Mouse (Mus musculus) T-helper 2 cell (primary cell): ENCODE measurements around the gene Btbd2.
"Not testable (repeated sequence)": the region's sequence is repeated elsewhere in the genome, so short reads cannot be mapped to it uniquely, and the experiment has no call there.

Source experiments
- in situ Hi-C: fragments of 300-600 bp; cut with MboI, MseI; formaldehyde crosslinking; loops from one replicate; pipeline ENCODE4 v1.15.1; 2025; ENCODE audit warnings: high pct_unique_total_duplicates

The Btbd2 gene

GRCm38 (mm10) chr10:80650392-80650791 lies 6.5 kb downstream of the Btbd2 start:
- in situ Hi-C loops = no loop called here

GRCm38 (mm10) chr10:80649910-80650309 lies 7.0 kb downstream of the Btbd2 start:
- in situ Hi-C loops = not testable (repeated sequence)

GRCm38 (mm10) chr10:80646936-80647335 lies 9.9 kb downstream of the Btbd2 start:
- in situ Hi-C loops = no loop called here

DNA sequence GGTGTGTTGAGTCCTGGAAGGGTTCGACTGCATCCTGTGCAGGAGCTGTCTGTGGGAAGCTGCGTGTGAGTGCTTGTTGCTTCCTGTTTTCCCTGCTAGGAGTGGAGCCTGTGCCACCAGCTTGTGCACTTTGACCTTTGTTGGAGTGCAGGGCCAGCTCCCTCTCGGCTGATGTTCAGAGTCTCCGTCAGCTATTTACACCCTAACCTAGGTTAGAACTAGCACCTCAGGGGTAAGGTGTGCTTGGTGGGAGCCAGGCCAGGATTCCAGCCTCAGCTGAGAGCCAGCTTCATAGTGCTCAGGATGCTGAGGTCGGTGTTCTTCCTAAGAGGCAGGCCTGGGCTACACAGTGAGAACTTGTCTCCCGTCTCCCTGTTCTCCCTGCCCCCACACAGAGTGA lies 21.5 kb downstream of the Btbd2 start:
- in situ Hi-C loops = no loop called here

- in situ Hi-C loops = loop anchor here (5.0 kb wide), 1 partner anchor 58 kb away; no protein-coding TSS in a partner anchor
These were observed 27.9 kb downstream of the Btbd2 start for GRCm38 (mm10) chr10:80628925-80629324.

DNA sequence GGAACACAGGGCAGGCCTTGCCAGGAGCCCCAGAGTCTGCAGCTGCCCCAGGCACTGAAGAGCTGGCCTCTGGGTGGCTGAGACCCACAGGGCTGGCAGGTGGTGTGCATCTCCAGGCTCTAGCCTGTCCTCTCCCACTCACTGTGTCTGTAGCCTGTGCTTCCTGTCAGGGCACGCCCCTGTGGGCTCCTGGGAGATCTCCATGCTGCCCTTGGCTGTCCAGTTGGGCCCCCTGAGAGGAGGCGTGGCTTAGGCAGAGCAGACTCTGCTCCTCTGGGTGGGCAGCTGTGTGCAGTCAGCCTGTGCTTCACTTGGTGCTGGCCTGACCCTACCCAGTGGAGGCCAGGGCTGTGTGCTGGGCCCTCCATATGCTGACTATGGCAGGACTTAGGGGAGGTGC lies 29.2 kb downstream of the Btbd2 start:
- in situ Hi-C loops = loop anchor here (5.0 kb wide), 1 partner anchor 60 kb away; no protein-coding TSS in a partner anchor

GRCm38 (mm10) chr10:80625764-80626163 lies 31.1 kb downstream of the Btbd2 start:
- in situ Hi-C loops = loop anchor here (5.0 kb wide), 1 partner anchor 62 kb away; no protein-coding TSS in a partner anchor

GRCm38 (mm10) chr10:80623457-80624191 lies 33.2 kb downstream of the Btbd2 start:
- in situ Hi-C loops = no loop called here

DNA sequence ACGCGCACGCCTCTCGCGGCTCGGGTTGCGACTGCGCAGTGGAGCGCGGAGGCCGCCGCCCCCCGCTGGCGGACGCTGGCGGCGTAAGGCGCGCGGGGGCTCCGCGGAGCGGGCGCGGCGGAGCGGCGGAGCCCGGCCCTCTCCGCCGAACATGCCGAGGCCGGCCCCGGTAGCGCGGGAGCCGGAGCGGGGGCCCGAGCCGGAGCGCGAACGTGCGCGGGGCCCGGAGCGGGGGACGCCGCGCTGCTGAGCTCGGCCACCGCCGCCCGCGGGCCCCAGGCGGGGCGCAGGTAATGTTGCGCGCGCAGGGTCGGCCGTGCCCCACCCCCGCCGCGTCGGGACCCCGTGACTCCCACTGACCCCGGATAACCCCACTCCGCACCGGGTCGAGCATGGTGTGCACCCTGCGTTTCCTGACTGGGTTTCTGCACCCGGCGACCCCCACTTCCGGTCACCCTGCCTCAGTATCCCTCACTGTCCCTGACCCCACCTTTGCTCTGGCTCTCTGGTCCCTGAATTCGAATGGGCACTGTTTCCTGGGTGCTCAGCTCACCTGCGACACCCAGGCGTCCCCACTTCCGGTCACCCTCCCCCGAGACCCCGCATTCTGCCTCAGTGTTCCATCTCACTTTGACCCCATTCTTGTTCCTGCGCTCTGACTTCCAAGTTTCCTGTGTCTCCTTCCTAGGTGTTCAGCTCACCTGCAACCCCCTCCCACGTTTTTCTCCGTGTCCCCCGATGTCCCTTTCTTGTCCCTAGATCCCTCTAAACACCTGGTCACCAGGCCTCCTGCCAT lies 34.0 kb downstream of the Btbd2 start, which contains the start of gene Csnk1g2:
Csnk1g2 (plus strand) TSS at position 178 of the 796 bp plus-strand sequence.
- in situ Hi-C loops = no loop called here

GRCm38 (mm10) chr10:80621940-80622660 lies 34.8 kb downstream of the Btbd2 start:
- in situ Hi-C loops = no loop called here

DNA sequence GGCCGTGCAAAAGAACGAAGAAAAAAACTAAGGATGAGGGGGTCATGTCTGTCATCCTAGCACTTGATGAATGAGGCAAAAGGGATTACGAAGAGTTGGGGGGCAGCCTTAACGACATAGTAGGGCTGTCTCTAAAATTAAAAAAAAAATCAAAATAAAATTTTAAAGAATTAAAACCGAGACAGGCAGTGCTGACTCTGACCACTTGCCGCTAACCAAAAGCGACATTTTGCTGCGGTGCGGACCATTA lies 35.3 kb downstream of the Btbd2 start:
- in situ Hi-C loops = no loop called here

DNA sequence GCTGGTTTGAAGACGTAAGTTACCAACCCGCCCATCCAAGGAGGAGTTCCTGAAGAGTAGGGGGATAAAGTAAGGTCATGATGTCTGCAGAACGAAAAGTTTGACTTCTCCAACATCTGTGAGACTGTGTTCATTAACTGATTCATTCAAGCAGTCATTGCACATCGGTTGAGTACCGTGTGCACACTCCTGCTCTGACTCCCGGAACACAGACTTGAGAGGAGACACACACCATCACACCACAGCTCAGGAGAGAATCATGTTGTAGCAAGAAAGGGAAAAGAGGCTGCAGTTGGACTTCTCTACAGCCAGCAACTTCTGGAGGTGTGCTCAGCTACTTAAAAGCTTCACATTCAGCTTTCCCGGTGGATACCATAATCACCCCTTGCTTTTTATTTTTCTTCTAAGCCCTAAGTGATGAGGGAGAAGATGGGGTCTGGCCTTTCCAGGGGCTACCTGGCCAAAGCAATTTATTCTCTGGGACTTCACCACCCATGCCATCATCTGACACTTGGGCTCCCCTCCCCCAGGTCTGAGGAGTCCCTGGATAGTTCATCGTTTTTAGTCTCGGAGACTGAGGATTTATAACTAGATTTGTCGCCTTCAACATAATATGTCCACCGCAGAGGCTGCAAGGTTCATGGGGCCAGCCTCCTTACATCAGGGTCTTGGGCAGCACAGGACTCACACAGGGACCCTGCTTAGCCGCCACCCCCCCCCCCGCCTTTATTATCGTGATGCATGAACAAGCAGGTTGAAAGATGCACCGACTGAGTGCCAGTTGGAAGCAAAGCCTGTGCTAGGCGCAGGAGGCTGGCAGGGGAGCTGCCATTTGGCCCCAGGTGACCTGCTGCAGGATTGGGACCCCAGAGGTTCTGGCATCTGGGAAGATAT lies 35.8 kb downstream of the Btbd2 start:
- in situ Hi-C loops = no loop called here

- in situ Hi-C loops = no loop called here
These were observed 36.5 kb downstream of the Btbd2 start for GRCm38 (mm10) chr10:80620365-80620764.

GRCm38 (mm10) chr10:80619465-80620244 lies 37.2 kb downstream of the Btbd2 start:
- in situ Hi-C loops = no loop called here

DNA sequence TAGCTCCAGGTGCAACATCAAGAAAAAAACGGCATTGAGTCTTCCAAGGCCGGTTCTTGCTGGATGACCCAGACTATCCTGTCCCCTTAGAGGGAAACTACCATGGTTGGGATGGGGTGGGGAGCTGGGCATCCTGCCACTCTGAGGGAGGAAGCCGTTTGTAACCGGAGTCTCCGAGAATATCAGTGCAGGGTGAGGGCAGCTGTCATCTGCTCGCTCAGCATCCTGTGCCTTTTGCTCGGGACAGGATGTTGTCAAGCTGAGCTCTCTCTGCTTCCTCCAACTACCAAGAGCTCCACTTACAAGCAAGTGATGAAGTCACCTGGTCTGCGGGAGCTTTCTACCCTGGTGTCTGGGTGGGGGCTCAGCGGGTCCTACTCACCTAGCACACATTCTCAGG lies 38.7 kb downstream of the Btbd2 start:
- in situ Hi-C loops = no loop called here

- in situ Hi-C loops = no loop called here
These were observed 42.5 kb downstream of the Btbd2 start for GRCm38 (mm10) chr10:80614351-80614750.

DNA sequence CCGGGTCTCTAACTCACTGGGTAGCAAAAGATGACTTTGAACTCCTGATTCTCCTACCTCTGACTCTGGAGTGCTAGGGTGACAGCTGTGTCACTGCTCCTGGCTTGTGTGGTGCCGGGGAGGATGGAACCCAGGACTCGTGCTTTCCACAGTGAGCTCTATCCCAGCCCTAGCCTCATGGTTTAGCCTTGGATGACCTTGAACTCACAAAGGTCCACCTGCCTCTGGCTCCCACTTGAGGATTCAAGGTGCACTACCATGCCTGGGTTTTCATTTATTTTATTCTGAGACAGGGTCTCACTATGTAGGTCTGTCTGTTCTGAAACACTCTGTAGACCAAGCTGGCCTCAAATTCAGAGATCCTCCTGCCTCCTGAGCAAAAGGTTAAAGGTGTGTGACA lies 43.0 kb downstream of the Btbd2 start:
- in situ Hi-C loops = no loop called here

DNA sequence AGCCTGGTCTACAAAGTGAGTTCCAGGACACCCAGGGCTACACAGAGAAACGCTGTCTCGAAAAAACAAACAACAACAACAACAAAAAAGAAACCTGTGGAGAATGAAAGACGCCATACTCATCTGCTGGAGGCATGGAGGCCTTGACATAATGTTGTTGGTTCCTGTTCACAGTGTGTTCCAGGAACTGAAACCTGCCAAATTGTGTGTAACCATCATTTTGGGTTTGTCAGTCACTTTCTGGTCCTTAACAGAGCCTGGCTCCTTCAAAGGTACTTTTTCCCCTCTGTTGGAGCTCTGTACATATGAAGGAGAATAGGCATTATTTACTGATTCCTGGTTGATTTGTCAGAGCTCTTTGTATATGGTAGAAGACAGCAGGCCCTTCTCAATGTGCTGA lies 45.0 kb downstream of the Btbd2 start:
- in situ Hi-C loops = no loop called here

- in situ Hi-C loops = no loop called here
These were observed 45.8 kb downstream of the Btbd2 start for GRCm38 (mm10) chr10:80611024-80611423.

DNA sequence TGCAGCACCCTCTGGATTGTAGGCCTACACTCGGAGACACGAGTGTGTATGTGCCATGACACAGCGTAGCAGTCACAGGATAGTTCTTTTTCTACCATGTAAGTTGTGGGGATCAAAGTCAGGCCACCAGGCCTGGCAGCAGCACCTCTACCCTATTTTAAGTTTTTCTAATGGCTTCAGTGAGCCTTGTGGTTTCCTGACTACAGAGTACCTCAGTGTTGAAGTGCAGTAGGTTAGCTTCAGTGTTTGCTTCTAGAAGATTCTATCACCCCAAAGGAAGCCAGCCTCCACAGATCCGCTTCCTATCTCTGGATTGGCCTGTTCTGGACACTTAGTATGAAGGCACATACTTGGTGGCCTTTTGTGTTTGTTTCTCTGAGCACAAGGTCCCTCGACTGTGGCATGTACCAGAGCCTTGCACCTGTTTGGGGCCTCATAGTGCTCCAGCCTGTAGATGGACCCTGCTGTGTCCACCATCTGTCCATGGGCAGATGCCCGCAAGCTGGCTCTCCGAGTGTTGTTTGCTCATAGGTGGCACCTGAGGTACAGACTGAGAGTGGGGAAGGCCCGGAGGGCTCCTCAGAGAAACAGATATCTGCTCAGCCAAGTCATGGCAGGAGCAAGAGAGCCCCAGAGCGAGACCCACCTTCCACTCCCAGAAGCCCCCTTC lies 46.6 kb downstream of the Btbd2 start:
- in situ Hi-C loops = no loop called here
